Mouse (Mus musculus) liver, embryonic 14.5 days (tissue): ENCODE measurements around the gene Cacng7.

Experiments used
- CTCF ChIP-seq: IDR thresholded peaks from 2 replicates; pipeline ENCODE4 v1.5.1; 2016; ENCODE audit warnings: antibody characterized with exemption, low read depth, control low read depth
- EP300 ChIP-seq: IDR thresholded peaks from 2 replicates; pipeline ENCODE4 v1.6.1; 2016; ENCODE audit warnings: antibody characterized with exemption, low read depth

- TF ChIP-seq CTCF (no peak), EP300 (no peak)
Observed at GRCm38 (mm10) chr7:3291764-3292163, 41.0 kb upstream of the Cacng7 start.
